ENCODE assay signal across 21 mouse cellular contexts in the genomic region with DNA sequence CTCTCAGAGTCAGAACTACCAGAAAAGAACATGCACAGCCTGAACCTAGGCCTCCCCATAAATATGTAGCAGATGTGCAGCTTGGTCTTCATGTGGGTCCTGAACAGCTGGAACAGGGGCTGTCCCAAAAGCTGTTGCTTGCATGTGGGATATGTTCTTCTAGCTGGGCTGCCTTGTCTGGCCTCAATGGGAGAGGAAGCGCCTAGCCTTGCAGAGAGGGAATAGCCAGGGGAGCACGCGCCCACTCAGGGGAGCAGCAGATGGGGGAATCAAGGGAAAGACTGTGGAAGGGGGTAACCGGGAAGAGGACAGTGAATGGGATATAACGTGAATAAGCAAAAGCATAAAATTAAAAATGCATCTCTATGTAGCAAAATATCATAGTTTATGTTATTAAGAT.
DNase-seq lines count a peak whose midpoint lies in the region; ATAC-seq lines count a peak whose summit lies in the region.
"Had no signal": no experiment of that assay in that cellular context is flagged by ENCODE, and none has a peak within 500 bp of the region (broad histone marks: within the 10 kb centered on the region; RNA-seq: fewer than 3 reads in every experiment).

No protein-coding gene starts in this region.

- no peaks in the 10 kb centered on the region for H3K9me3 ChIP-seq in midbrain, embryonic 11.5 days (ENCODE audit: control insufficient read depth, low read length)
- no peaks in the 10 kb centered on the region for H3K9me3 ChIP-seq in midbrain, embryonic 10.5 days (replicated peaks)
- no peaks in the 10 kb centered on the region for H3K9me3 ChIP-seq in embryonic facial prominence, embryonic 13.5 days
- H3K9me3 ChIP-seq: forebrain, embryonic 13.5 days; forebrain, embryonic 15.5 days; G1E had no signal

- ATAC-seq in midbrain, embryonic 11.5 days (ENCODE audit: low FRiP score) = no peak
- no peak for ATAC-seq in embryonic facial prominence, embryonic 13.5 days (ENCODE audit: insufficient number of reproducible peaks, insufficient read depth, low FRiP score, low TSS enrichment, low read depth)
- no peak for ATAC-seq in monocyte, adult 5-6 weeks (replicated peaks; ENCODE audit: insufficient number of reproducible peaks, low FRiP score, low TSS enrichment, poor library complexity, severe bottlenecking)
- ATAC-seq: activated CD4-positive, CD25-positive, alpha-beta regulatory T cell, adult 4 months; forebrain, embryonic 13.5 days; forebrain, embryonic 15.5 days; forebrain, postnatal 0 days; Patski had no signal

- no peak overlapping the region for H3K27ac ChIP-seq in midbrain, embryonic 11.5 days (ENCODE audit: low read depth, low read length)
- H3K27ac ChIP-seq in midbrain, embryonic 10.5 days (replicated peaks) = no peak overlapping the region
- H3K27ac ChIP-seq in embryonic facial prominence, embryonic 13.5 days = peak overlapping the region; percentile 29; the same call in 1 of the 2 replicates
- H3K27ac ChIP-seq: forebrain, embryonic 13.5 days; forebrain, embryonic 15.5 days had no signal

- H3K4me2 ChIP-seq in midbrain, embryonic 11.5 days = no peak overlapping the region
- H3K4me2 ChIP-seq in embryonic facial prominence, embryonic 13.5 days = no peak overlapping the region
- H3K4me2 ChIP-seq: forebrain, embryonic 13.5 days; forebrain, embryonic 15.5 days had no signal

- H3K27me3 ChIP-seq in midbrain, embryonic 11.5 days (ENCODE audit: control insufficient read depth, insufficient read depth, low read length) = no peaks in the 10 kb centered on the region
- H3K27me3 ChIP-seq in midbrain, embryonic 10.5 days (ENCODE audit: low read depth, poor library complexity, severe bottlenecking) = no peaks in the 10 kb centered on the region
- H3K27me3 ChIP-seq in embryonic facial prominence, embryonic 13.5 days = no peaks in the 10 kb centered on the region
- H3K27me3 ChIP-seq: forebrain, embryonic 13.5 days; forebrain, embryonic 15.5 days; Patski had no signal

- peak; percentile 78 for DNase-seq in heart, adult 11 months
- DNase-seq in heart, postnatal 4 days = no peak
- peak; percentile 72 for DNase-seq in midbrain, embryonic 11.5 days (ENCODE audit: low spot score, missing footprints)
- DNase-seq in midbrain, embryonic 10.5 days (ENCODE audit: low spot score) = no peak
- no peak for DNase-seq in gastrocnemius, adult 18-20 months (ENCODE audit: low spot score)
- DNase-seq: adrenal gland, adult 8-10 months; adrenal gland, postnatal 14 days; adrenal gland, postnatal 36 days; cerebellum, adult 11-12 months; cerebellum, adult 2 months; cerebellum, adult 9-10 months; cerebellum, postnatal 14 days; cerebellum, postnatal 36 days; forebrain, postnatal 0 days had no signal

- no peaks in the 10 kb centered on the region for H3K4me1 ChIP-seq in midbrain, embryonic 11.5 days (ENCODE audit: control insufficient read depth, insufficient read depth, low read length)
- no peaks in the 10 kb centered on the region for H3K4me1 ChIP-seq in midbrain, embryonic 10.5 days
- peaks cover 6% of the 10 kb centered on the region; the same call in 1 of the 2 replicates for H3K4me1 ChIP-seq in embryonic facial prominence, embryonic 13.5 days
- H3K4me1 ChIP-seq: forebrain, embryonic 13.5 days; forebrain, embryonic 15.5 days had no signal

- H3K4me3 ChIP-seq in midbrain, embryonic 11.5 days (ENCODE audit: low read depth, low read length) = no peak overlapping the region
- no peak overlapping the region for H3K4me3 ChIP-seq in midbrain, embryonic 10.5 days
- H3K4me3 ChIP-seq in embryonic facial prominence, embryonic 13.5 days = no peak overlapping the region
- H3K4me3 ChIP-seq: forebrain, embryonic 13.5 days; forebrain, embryonic 15.5 days had no signal

- no peaks in the 10 kb centered on the region for H3K36me3 ChIP-seq in midbrain, embryonic 11.5 days (ENCODE audit: control insufficient read depth, insufficient read depth, low read length)
- no peaks in the 10 kb centered on the region for H3K36me3 ChIP-seq in midbrain, embryonic 10.5 days
- H3K36me3 ChIP-seq in embryonic facial prominence, embryonic 13.5 days = no peaks in the 10 kb centered on the region
- H3K36me3 ChIP-seq: forebrain, embryonic 15.5 days; G1E had no signal

- 94% methylated on average over 5 of the region's 5 CpGs for WGBS in midbrain, embryonic 11.5 days
- WGBS in midbrain, embryonic 10.5 days = 96% methylated on average over 5 of the region's 5 CpGs
- WGBS in embryonic facial prominence, embryonic 13.5 days = 82% methylated on average over 5 of the region's 5 CpGs

- no peak overlapping the region for H3K9ac ChIP-seq in midbrain, embryonic 11.5 days (ENCODE audit: low read length)
- H3K9ac ChIP-seq in embryonic facial prominence, embryonic 13.5 days = no peak overlapping the region
- H3K9ac ChIP-seq: forebrain, embryonic 13.5 days; forebrain, embryonic 15.5 days; forebrain, postnatal 0 days had no signal

Comparison
In these comparisons a context has a peak if more than half of its experiments do, and no peak if none do; other contexts are left out.
1. DNase-seq: peak in heart, adult 11 months (single experiment) and midbrain, embryonic 11.5 days (single experiment); none in heart, postnatal 4 days (single experiment), midbrain, embryonic 10.5 days (single experiment) and gastrocnemius, adult 18-20 months (single experiment).